ENCODE assay signal across 27 mouse cellular contexts in the genomic region with DNA sequence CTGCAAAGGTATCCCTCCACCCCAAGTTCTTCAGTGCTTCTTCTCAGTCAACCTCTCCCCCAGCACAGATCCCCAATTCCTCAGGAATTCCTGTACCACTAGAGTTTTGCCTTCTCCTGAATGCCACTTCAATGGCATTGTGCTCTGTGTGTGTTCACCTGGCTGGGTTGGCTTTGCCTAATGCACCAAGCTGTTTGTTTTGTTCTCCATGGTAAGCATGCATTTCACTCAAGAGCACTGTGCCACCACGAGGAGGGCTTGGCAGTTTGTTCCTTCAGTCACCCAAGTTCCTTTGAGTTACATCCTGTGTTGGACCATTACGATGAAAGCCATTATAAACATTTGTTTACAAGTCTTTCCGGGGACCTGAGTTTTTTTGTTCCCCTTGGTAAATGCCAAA.
"Had no signal": no experiment of that assay in that cellular context is flagged by ENCODE, and none has a peak within 500 bp of the region (broad histone marks: within the 10 kb centered on the region; RNA-seq: fewer than 3 reads in every experiment).

No protein-coding gene starts in this region.

- ATAC-seq: forebrain, embryonic 13.5 days; forebrain, embryonic 14.5 days; forebrain, embryonic 15.5 days; forebrain, embryonic 16.5 days; forebrain, postnatal 0 days had no signal

- H3K27me3 ChIP-seq: embryonic facial prominence, embryonic 12.5 days; embryonic facial prominence, embryonic 13.5 days; embryonic facial prominence, embryonic 15.5 days; forebrain, embryonic 13.5 days; forebrain, embryonic 15.5 days had no signal

- DNase-seq: cerebellum, adult 18-20 months; cerebellum, adult 2 months; cerebellum, adult 8-10 months; cerebellum, adult 9-10 months; cerebellum, adult 9-11 months; cerebellum, postnatal 10 days; cerebellum, postnatal 14 days; cerebellum, postnatal 36 days; forebrain, postnatal 0 days; gastrocnemius, adult 2 months; gastrocnemius, postnatal 10 days; gastrocnemius, postnatal 14 days; gastrocnemius, postnatal 25 days; gastrocnemius, postnatal 36 days; heart, adult 11 months; heart, adult 18-20 months had no signal

- H3K36me3 ChIP-seq: embryonic facial prominence, embryonic 10.5 days; embryonic facial prominence, embryonic 12.5 days; embryonic facial prominence, embryonic 13.5 days; embryonic facial prominence, embryonic 15.5 days; forebrain, embryonic 10.5 days; forebrain, embryonic 12.5 days; forebrain, embryonic 15.5 days had no signal

- H3K27ac ChIP-seq: embryonic facial prominence, embryonic 10.5 days; embryonic facial prominence, embryonic 12.5 days; embryonic facial prominence, embryonic 13.5 days; embryonic facial prominence, embryonic 15.5 days; forebrain, embryonic 10.5 days; forebrain, embryonic 12.5 days; forebrain, embryonic 13.5 days; forebrain, embryonic 15.5 days; gastrocnemius, adult 2 months had no signal

- H3K9me3 ChIP-seq: embryonic facial prominence, embryonic 12.5 days; embryonic facial prominence, embryonic 13.5 days; embryonic facial prominence, embryonic 15.5 days; forebrain, embryonic 12.5 days; forebrain, embryonic 13.5 days; forebrain, embryonic 15.5 days had no signal

- H3K4me2 ChIP-seq: embryonic facial prominence, embryonic 12.5 days; embryonic facial prominence, embryonic 13.5 days; embryonic facial prominence, embryonic 15.5 days; forebrain, embryonic 12.5 days; forebrain, embryonic 13.5 days; forebrain, embryonic 15.5 days had no signal

- H3K9ac ChIP-seq: embryonic facial prominence, embryonic 12.5 days; embryonic facial prominence, embryonic 13.5 days; embryonic facial prominence, embryonic 15.5 days; forebrain, embryonic 12.5 days; forebrain, embryonic 13.5 days; forebrain, embryonic 15.5 days; forebrain, postnatal 0 days had no signal

- H3K4me3 ChIP-seq: embryonic facial prominence, embryonic 10.5 days; embryonic facial prominence, embryonic 12.5 days; embryonic facial prominence, embryonic 13.5 days; embryonic facial prominence, embryonic 15.5 days; erythroblast, embryonic 14.5 days; forebrain, embryonic 10.5 days; forebrain, embryonic 12.5 days; forebrain, embryonic 13.5 days; forebrain, embryonic 15.5 days; gastrocnemius, adult 2 months had no signal
